Mouse (Mus musculus) CD8-positive naive resting alpha-beta T cell, adult 2 months (primary cell): ENCODE measurements around the gene Ferd3l.

Experiments
- DNase-seq, 2 experiments: peaks; one replicate each; pipeline ENCODE4 v3.0.0; 2022; ENCODE audit warnings: low read depth in 2 of 2, low spot score in 2 of 2

The Ferd3l gene

GRCm38 (mm10) chr12:33928331-33929192 lies at the start of gene Ferd3l:
TSS of gene Ferd3l (plus strand) at chr12:33928425.
- DNase-seq, result no peak

- DNase-seq, result no peak
Measured at GRCm38 (mm10) chr12:33893956-33894355, 34.3 kb upstream of the Ferd3l start.

- no peak for DNase-seq
Measured at GRCm38 (mm10) chr12:33894621-33895020, 33.6 kb upstream of the Ferd3l start.

- DNase-seq, result no peak
Measured at GRCm38 (mm10) chr12:33926751-33927150, 1.5 kb upstream of the Ferd3l start.

- DNase-seq, result no peak
Measured at GRCm38 (mm10) chr12:33927334-33928098, 709 bp upstream of the Ferd3l start.

DNA sequence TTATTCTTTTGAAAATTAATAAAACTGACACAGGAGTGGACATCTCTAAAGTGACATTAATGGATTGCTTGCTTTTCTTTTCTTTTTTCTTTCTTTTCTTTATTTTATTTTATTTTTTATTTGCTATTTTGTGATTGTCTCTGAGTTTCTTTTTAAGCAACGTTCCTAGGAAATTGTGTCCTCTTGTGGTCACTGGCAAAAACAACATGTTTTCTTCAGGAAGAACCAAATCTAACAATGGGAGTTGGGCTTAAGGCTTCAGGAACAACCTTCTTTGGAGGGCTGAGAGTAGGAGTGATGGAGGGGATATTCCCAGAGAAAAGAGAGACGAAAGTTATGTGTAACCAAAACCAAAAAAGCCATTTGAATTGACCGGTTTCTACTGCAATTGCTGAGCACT lies 24.6 kb downstream of the Ferd3l start:
- DNase-seq, result no peak

- no peak for DNase-seq
Measured at GRCm38 (mm10) chr12:33954931-33955565, 26.8 kb downstream of the Ferd3l start.

DNA sequence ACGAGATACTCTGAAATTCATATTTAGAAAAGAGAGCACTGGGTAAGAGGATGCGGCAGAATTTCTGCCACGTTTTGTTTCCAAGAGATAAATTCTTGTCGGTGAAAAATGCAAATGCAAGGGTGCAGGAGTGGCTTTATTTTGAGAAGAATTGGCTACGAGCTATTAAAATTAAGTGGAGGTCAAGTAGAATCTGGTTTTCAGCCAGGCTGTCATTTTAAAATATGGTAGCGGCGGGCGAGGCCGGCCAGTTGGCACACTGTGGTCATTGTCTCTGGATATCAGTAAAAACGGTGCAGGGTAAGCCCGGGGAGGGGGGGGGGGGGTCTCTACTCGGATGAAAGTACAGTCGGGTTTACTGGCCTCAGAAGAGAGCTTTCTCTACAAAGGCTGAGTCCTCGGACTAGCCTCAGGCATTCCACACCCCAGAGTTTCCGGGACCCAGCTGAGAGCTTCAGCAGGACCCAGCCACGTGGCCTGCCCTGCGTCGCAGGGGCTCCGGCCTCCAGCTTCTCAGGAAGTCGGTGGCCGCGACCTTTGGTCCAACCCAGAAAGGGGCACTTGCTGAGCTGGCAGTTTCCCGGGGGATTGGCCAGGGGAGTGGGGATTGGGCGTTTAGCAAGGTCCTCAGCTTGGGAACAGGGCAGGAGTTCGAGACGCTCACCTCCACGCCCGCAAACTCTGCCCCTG lies 27.5 kb downstream of the Ferd3l start:
- no peak for DNase-seq

- no peak for DNase-seq
Measured at GRCm38 (mm10) chr12:33956576-33957399, 28.6 kb downstream of the Ferd3l start.

GRCm38 (mm10) chr12:33957400-33958240 lies 29.4 kb downstream of the Ferd3l start, which contains the start of gene Twist1:
TSS of gene Twist1 (plus strand) at chr12:33957671.
- no peak for DNase-seq

DNA sequence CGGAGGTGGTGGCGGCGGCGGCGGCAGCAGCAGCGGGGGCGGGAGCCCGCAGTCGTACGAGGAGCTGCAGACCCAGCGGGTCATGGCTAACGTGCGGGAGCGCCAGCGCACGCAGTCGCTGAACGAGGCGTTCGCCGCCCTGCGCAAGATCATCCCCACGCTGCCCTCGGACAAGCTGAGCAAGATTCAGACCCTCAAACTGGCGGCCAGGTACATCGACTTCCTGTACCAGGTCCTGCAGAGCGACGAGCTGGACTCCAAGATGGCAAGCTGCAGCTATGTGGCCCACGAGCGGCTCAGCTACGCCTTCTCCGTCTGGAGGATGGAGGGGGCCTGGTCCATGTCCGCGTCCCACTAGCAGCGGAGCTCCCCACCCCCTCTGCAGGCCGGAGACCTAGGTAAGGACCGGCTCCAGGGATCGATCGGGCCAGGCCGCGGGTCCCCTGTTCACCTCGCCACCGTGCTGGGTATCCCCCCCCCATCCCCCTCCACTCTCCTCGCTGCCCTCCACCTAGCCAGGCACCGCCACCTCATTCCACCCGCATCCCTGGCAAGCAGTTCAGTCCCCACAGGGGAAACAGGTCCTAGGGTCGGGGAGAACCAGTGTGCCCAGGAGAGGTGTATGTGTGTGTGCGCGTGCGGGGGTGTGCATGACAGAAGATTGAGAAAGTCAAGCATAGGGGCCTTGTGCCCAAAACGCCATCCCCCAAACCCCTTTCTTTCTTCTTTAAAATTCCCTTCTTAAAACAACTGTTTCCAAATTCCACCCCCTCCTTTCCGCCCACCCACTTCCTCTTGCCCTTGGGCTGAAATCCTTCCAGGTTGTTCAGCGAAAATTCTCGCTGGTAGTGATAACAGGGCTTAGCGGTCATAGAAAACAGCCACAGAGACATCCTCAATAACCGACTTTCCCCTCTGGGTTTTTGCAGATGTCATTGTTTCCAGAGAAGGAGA lies 30.3 kb downstream of the Ferd3l start:
- DNase-seq, result no peak

- DNase-seq, result no peak
Measured at GRCm38 (mm10) chr12:33959206-33959605, 31.0 kb downstream of the Ferd3l start.

- no peak for DNase-seq
Measured at GRCm38 (mm10) chr12:33959846-33960245, 31.6 kb downstream of the Ferd3l start.

GRCm38 (mm10) chr12:33961013-33961412 lies 32.8 kb downstream of the Ferd3l start:
- DNase-seq, result no peak

DNA sequence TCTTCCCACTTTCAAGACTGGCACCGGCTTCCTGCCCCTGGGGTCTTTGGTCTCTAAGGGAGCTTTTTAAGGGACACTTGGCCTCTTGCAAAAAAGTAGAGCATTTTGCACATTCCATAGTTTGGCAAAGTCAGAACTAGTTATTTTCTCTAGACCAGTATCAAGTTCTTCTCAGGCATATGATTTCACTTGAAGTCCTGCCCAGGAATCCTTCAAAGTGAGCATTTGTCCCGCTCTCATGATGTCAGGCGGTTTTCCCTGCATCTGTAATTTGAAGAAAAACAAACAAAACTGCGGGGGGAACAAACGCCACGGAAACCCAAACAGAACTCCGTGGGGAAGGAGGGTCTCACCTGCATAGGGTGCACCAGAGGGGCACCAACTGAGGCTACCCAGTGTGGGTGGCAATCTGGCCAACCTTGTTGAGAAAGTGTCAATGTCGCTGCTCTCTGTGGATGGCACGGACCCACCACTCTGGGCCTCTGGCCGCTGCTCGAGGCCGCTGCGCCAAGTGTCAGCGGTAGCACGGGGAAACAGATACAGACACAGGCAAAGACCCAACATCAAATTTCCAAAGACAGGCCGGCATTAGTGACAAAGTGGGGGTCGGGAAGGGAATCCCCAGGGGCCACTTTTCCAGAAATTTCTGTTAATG lies 34.0 kb downstream of the Ferd3l start:
- no peak for DNase-seq

GRCm38 (mm10) chr12:33962773-33963130 lies 34.5 kb downstream of the Ferd3l start:
- no peak for DNase-seq

GRCm38 (mm10) chr12:33963671-33964369 lies 35.6 kb downstream of the Ferd3l start:
- DNase-seq, result no peak
